Mouse (Mus musculus) cerebellum, adult 2 months (tissue): ENCODE measurements at regions not wholly inside any gene's neighbourhood (a gene's known extent, or its start where the extent isn't known, plus 50 kb on each side); places are given as distances from the start of the nearest gene placed in this dataset.

Experiments
- CTCF ChIP-seq: fragments of 200-500 bp; IDR thresholded peaks from 2 replicates; pipeline ENCODE4 v1.5.1; 2011; ENCODE audit warnings: low read depth, mild to moderate bottlenecking, control low read depth, low read length, moderate library complexity, borderline replicate concordance; ENCODE audit not compliant: insufficient read depth
- POLR2A ChIP-seq: fragments of 200-500 bp; IDR thresholded peaks from 2 replicates; pipeline ENCODE4 v1.6.1; 2011; ENCODE audit warnings: low read length, control low read depth, borderline replicate concordance; ENCODE audit not compliant: insufficient read depth

GRCm38 (mm10) chr3:126227575-126227974, 135.9 kb upstream of the Arsj start:
- TF ChIP-seq POLR2A (no peak), CTCF (no peak)
